Mouse (Mus musculus) c-Kit-positive CD71-positive TER-119-negative erythroid progenitor cells, embryonic 14.5 days (primary cell): Measurements from ENCODE around the gene Lzts2.
A peak's percentile ranks its signal among the peaks of the same experiment; 100 is the strongest.

Experiments
- DNase-seq: peaks from one replicate; pipeline ENCODE4 v3.0.0-alpha.2; 2013; ENCODE audit warnings: low read depth

The Lzts2 gene

DNA sequence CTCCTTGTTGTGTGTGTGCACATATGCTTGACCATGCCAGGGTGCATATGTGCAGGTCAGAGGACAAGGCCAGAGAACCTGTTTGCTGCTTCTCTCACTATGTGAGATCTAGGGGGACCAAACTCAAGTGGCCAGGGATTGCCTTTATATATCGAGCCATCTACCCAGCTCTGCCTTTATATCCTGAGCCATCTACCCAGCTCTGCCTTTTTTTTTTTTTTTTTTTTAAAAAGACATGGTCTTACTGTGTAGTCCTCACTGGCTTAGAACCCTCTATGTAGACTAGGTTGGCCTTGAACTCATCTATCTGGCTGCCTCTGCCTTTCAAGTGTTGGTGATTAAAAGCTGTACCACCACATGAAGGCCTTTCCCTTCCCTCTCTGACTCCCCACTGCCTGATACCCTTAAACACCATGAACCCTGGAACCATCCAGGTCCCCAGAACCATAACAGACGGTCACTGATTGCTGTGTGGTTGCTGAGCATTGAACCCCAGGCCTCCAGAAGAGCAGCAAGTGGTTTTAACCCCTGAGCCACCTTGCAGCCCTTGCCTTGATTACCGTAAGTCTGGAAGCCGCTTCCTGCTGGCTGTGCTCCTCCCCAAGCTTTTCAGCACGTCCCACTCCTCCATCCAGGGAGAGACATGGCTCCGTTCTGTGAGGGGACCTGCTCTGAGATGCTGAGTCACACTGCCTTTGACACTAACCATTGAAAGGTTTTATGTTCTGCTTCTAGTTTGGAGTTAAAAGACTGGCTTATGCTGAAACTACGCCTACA, 10.3 kb upstream of the Lzts2 start:
- DNase-seq: no peak

DNA sequence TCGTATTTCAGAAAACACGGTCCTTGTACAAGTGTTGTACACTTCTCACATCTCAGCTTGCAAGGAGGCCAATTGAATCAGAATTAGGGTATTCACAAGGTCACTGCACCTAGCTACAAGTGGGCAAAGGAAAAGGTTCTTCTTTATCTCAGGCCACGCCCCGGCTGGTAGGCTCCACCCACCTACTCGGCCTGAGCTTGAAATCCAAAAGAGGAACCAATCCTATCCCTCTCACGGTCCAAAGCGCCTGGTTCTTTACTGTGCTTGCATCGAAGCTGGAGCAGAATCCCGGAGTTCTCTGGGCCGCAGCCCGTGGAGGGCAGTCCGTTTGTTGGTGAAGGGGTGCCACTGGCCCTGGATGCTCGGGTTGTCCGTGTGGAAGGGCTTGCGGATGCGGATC, 8.8 kb upstream of the Lzts2 start, which contains the start of gene Twnk:
Twnk (plus strand) TSS at position 220 of the 400 bp plus-strand sequence.
- peak; percentile 78 for DNase-seq

DNA sequence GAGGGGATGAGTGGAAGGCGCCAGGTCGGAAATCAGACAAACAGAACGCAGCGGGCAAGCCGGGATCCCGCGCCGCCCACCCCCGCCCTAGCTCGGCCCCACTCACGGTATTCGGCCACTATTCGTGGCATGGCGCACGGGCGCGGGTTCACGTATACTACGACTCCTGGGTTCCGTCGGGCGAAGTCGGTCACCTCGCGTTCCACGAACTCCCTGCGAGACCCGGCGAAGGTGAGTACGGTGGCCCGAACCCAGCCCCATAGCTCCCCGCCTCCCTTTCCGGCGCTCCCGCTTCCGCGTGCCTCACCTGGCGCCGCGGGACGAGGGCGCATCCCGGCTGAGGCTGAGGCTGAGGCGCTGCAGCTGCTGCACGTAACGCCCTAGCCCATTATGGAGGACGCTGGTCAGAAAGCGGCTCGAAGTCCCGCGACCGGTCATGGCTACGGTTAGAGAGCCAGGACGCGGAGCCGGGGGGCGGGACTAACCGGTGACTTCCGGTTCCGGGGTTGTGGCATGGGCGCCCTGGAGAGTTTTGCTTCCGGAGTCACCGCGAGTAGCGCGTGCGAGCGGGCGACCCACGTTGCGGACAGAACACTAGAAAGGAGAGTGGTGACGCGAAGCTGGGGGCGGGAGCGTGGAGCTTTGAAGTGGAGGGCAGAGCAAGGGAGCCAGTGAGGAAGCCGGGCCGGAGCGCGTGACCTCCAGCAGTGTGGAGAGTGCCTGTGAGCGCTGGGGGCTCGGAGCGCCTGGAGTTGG, 8.1 kb upstream of the Lzts2 start, which contains the start of gene Mrpl43:
Mrpl43 (minus strand) TSS at position 486 of the 756 bp plus-strand sequence.
- peak; percentile 87 for DNase-seq

- DNase-seq: no peak
Measured at GRCm38 (mm10) chr19:45007021-45007420, 7.2 kb upstream of the Lzts2 start.

- no peak for DNase-seq
Measured at GRCm38 (mm10) chr19:45007425-45008191, 6.6 kb upstream of the Lzts2 start.

DNA sequence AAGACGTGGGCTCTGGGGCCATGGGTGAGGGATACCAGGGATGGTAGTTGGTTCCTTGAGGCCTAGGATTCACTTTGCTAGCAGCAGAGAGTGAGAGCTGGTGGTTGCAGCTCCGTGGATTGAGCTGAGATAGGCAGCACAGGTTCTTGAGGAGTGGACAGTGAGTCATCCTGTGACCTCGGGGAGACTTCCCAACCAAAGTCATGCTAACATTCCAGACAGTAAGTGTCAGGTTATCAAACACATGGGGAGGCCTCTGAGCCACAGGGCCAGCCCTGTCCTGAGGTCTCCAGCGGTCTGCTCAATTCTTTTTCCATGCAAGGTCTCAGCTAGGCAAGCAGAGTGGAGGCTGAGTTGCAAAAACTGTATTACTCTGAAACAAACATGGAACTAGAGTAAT, 3.6 kb upstream of the Lzts2 start:
- DNase-seq: no peak

DNA sequence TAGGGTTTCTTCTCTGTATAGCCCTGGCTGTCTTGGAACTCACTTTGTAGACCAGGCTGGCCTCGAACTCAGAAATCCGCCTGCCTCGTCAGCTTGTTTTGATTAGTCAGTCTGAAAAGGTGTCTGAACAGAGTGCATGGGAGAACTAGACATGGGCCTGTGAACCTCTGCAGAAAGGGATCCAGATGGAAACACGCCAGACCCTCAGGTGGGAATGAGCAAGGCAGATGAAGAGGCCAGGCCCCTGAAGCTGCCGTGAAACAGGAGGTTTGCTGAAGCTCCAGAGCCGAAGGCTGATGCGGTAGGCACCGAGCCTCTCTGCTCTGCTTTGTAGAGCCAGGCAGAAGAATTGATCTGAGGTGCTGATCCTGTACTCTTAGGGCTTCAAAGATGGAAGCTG, 2.0 kb upstream of the Lzts2 start:
- no peak for DNase-seq

GRCm38 (mm10) chr19:45012636-45013035, 1.6 kb upstream of the Lzts2 start:
- DNase-seq: no peak

DNA sequence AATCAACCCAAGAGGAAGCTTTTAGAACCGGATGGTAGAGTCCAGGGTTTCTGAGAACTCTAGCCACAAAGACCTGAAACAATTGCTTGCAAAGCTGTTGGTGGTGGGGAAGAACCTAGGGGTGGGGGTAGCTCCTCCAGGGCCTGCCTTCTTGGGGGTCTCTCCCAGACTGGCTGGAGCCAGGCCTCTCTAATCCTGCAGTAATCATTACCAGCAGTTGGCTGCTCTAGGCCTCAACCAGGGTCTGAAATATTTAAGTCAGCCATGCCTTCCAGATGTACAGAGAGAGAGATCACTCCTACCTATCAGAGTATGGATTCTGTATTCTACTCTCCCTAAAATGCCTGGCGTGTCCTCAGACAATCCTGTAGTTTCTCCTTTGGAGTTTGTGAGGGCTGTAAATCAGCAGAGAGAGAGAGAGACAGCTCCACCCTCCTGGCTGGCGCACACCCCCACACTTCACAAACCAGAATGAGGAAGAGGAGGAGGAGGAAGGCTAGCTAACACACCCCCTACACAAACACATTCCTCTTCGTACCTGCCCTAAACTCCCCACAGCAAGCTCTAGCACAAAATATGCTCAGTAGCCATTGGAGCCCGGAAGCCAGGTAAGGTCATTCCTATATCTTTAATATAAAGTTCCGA, 511 bp upstream of the Lzts2 start:
- DNase-seq: no peak

GRCm38 (mm10) chr19:45014981-45015402, 778 bp downstream of the Lzts2 start:
- no peak for DNase-seq

- no peak for DNase-seq
Measured at GRCm38 (mm10) chr19:45015518-45016281, 1.5 kb downstream of the Lzts2 start.

GRCm38 (mm10) chr19:45016341-45017215, 2.4 kb downstream of the Lzts2 start:
- no peak for DNase-seq

- DNase-seq: no peak
Measured at GRCm38 (mm10) chr19:45017216-45017771, 3.1 kb downstream of the Lzts2 start.

DNA sequence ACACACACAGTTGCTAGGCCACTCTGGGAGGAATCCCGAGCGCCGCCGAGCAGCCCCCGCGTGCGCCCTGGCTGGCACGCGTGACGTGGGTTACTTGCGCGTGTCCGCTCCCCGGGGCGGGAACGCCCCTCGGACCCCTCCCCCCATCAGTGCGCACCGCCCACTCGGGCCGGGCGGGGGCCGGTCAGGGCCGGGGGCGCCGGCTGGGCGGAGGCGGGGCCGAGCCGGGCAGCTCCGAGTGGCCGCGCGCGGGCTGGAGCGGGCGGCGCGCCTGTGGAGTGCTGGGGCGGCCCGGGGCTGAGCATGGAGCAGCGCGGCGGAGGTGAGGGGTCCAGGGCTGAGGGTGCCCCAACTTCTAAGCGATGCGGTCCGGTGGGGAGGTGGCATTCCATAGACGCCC, 3.7 kb downstream of the Lzts2 start:
- no peak for DNase-seq

DNA sequence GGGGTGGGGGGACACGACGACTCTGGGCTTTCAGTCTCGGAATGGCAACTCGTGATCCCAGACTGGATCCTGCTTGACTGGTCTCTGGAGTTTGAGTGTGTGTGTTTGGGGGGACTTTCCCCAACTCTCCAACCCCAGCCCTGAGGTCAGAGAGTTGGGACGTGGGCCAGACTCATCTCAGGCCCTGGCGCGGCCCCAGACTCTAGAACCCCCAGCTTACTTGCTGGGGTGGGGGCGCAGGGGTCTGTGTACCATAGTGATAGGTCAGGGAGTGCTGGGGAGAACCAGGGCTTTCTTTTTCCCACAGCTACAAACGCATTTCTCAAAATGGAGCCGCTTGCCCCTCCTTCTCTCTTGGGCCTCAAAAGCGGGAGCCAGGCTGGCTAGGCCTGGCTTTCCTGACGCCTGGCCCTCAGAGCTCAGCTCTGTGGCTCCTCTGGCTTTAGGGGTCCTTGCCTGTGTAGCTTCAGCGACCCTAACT, 4.2 kb downstream of the Lzts2 start:
- DNase-seq: no peak

GRCm38 (mm10) chr19:45020348-45020747, 6.1 kb downstream of the Lzts2 start:
- no peak for DNase-seq

GRCm38 (mm10) chr19:45021362-45021761, 7.1 kb downstream of the Lzts2 start:
- no peak for DNase-seq

DNA sequence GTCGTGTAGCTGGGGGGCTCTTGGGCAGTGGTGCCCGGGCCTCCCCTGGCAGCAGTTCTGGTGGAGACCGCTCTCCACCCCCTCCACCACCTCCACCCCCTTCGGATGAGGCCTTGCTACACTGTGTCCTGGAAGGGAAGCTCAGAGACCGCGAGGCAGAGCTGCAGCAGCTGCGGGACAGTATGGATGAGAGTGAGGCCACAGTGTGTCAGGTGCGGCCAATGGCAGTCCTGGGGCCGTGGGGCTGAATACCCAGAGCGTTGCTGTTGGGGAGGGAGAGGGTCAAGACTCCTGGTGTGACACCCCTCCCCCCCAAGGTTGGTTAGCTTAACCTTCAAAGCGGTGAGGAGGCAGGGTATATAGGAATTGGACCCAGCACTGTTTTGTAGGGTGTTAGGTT, 9.8 kb downstream of the Lzts2 start:
- no peak for DNase-seq

DNA sequence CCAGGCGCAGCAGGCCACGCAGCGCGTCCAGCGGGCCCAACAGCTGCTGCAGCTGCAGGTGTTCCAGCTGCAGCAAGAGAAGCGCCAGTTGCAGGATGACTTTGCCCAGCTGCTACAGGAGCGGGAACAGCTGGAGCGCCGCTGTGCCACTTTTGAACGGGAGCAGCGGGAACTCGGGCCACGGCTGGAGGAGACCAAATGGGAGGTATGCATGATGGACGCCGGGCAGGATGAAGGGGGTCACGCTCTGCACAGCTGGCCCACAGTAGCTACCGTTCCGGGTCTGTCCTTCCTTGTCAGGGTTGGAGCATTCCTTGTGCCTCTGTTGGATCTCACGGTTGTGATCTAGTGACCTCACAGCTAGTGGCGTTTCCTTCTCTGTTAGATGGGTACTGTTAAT, 10.6 kb downstream of the Lzts2 start:
- no peak for DNase-seq
